In genomic region chr3:146405213-146406006, GRCm38 (mm10) we compare ENCODE assay signal across 8 mouse cellular contexts. TPM values are rescaled to one million over a fixed set of nuclear protein-coding genes. Genes with fewer than 3 reads are reported as not detected.
DNase-seq lines count a peak whose midpoint lies in the region; ATAC-seq and TF ChIP-seq lines count a peak whose summit lies in the region.

No protein-coding gene starts in this region.

- no peak for TF ChIP-seq RAD21 in MEL (IDR thresholded peaks at IDR 0.05; ENCODE audit: low read depth, low read length)

- H3K27me3 ChIP-seq in heart, embryonic 12.5 days (replicated peaks) = no peaks in the 10 kb centered on the region
- H3K27me3 ChIP-seq in MEL (ENCODE audit: control insufficient read depth in 1 of 2, insufficient read depth in 2 of 2, low read length in 2 of 2) = peaks cover 0 to under 1% of the 10 kb centered on the region in 2 experiments; a peak in 1 of 4 replicates
- H3K27me3 ChIP-seq in forebrain, embryonic 14.5 days (replicated peaks; ENCODE audit: control insufficient read depth, insufficient read depth, low read length) = no peaks in the 10 kb centered on the region
- no peaks in the 10 kb centered on the region for H3K27me3 ChIP-seq in liver, embryonic 14.5 days (ENCODE audit: control insufficient read depth, insufficient read depth, low read length)

- H3K4me2 ChIP-seq in heart, embryonic 12.5 days = peak overlapping the region; percentile 77
- H3K4me2 ChIP-seq in forebrain, embryonic 14.5 days (ENCODE audit: low read length) = peak overlapping the region; percentile 89
- H3K4me2 ChIP-seq in liver, embryonic 14.5 days (ENCODE audit: low read depth) = peak overlapping the region; percentile 89

- H3K4me3 ChIP-seq in heart, embryonic 12.5 days = peak overlapping the region; percentile 88
- peak overlapping the region; percentile 89 to 95 for H3K4me3 ChIP-seq in MEL (ENCODE audit: control insufficient read depth in 1 of 2, insufficient read depth in 1 of 2, low read depth in 2 of 2, low read length in 2 of 2)
- peak overlapping the region; percentile 97 for H3K4me3 ChIP-seq in forebrain, embryonic 14.5 days (ENCODE audit: low read depth, low read length)
- H3K4me3 ChIP-seq in liver, embryonic 14.5 days (ENCODE audit: insufficient read depth in 1 of 2, low read depth in 2 of 2, low read length in 2 of 2) = peak overlapping the region; percentile 98 to 99

- H3K79me2 ChIP-seq in MEL (ENCODE audit: control insufficient read depth, insufficient read depth, low read length, poor library complexity) = peaks cover 54% of the 10 kb centered on the region

- H3K9me3 ChIP-seq in heart, embryonic 12.5 days (replicated peaks) = 0 out of 2 replicates have a peak, but pooled peaks cover 2% of the 10 kb centered on the region
- no peaks in the 10 kb centered on the region for H3K9me3 ChIP-seq in MEL (replicated peaks; ENCODE audit: insufficient read depth, low read length)
- H3K9me3 ChIP-seq in forebrain, embryonic 14.5 days (replicated peaks; ENCODE audit: control insufficient read depth, low read length) = peaks cover 5% of the 10 kb centered on the region; the same call in 1 of the 2 replicates
- no peaks in the 10 kb centered on the region for H3K9me3 ChIP-seq in liver, embryonic 14.5 days (ENCODE audit: control insufficient read depth, low read length)

- TF ChIP-seq EP300 in MEL (IDR thresholded peaks at IDR 0.05; ENCODE audit: low read depth in 1 of 2, low read length in 2 of 2) = peak; percentile 51 to 81; a peak in 3 of 4 replicates
- peak; percentile 89 for TF ChIP-seq EP300 in liver, embryonic 14.5 days (IDR thresholded peaks at IDR 0.05; ENCODE audit: low read depth)

- peak overlapping the region; percentile 92 for H3K9ac ChIP-seq in heart, embryonic 12.5 days
- peak overlapping the region; percentile 87 for H3K9ac ChIP-seq in MEL (ENCODE audit: control insufficient read depth, low read depth, low read length, poor library complexity, severe bottlenecking)
- peak overlapping the region; percentile 92 for H3K9ac ChIP-seq in forebrain, embryonic 14.5 days (ENCODE audit: low read length)
- H3K9ac ChIP-seq in liver, embryonic 14.5 days (replicated peaks) = peak overlapping the region; percentile 100

- TF ChIP-seq POLR2A in MEL (IDR thresholded peaks at IDR 0.05; ENCODE audit: control insufficient read depth in 1 of 2, insufficient read depth in 1 of 2, low read depth in 1 of 2, low read length in 2 of 2, poor library complexity in 1 of 2) = peak in 1 of 2 experiments; percentile 55; a peak in 1 of 4 replicates

- no peak for DNase-seq in heart, postnatal 4 days
- peak; percentile 83 for DNase-seq in MEL (ENCODE audit: low read depth, low spot score)
- no peak for DNase-seq in forebrain, embryonic 14.5 days (ENCODE audit: low spot score)
- DNase-seq in liver, embryonic 14.5 days (ENCODE audit: low read depth in 3 of 3, low spot score in 3 of 3) = peak; percentile 79 to 86 (median 85)
- no peak for DNase-seq in ovary, postnatal 14 days (ENCODE audit: low spot score)
- DNase-seq in yolk sac, embryonic 10.5 days (ENCODE audit: low spot score) = no peak

- H3K27ac ChIP-seq in heart, embryonic 12.5 days (ENCODE audit: poor library complexity, severe bottlenecking) = peak overlapping the region; percentile 73; the same call in 1 of the 2 replicates
- H3K27ac ChIP-seq in MEL (ENCODE audit: control insufficient read depth, low read depth, low read length) = peak overlapping the region; percentile 91
- peak overlapping the region; percentile 76; the same call in 1 of the 2 replicates for H3K27ac ChIP-seq in forebrain, embryonic 14.5 days (ENCODE audit: low read depth, low read length)
- peak overlapping the region; percentile 99 for H3K27ac ChIP-seq in liver, embryonic 14.5 days

- no peak for TF ChIP-seq CTCF in MEL (IDR thresholded peaks at IDR 0.05 in 2 of 3, conservative IDR thresholded peaks at IDR 0.05 in 1 of 3; ENCODE audit: control insufficient read depth in 1 of 3, insufficient read depth in 1 of 3, low read depth in 2 of 3, low read length in 3 of 3, poor library complexity in 1 of 3, severe bottlenecking in 1 of 3)
- TF ChIP-seq CTCF in liver, embryonic 14.5 days (IDR thresholded peaks at IDR 0.05; ENCODE audit: low read depth) = no peak

- peaks cover 28% of the 10 kb centered on the region for H3K4me1 ChIP-seq in heart, embryonic 12.5 days (replicated peaks)
- peaks cover 3 to 19% of the 10 kb centered on the region in 2 experiments for H3K4me1 ChIP-seq in MEL (ENCODE audit: control insufficient read depth in 1 of 2, insufficient read depth in 2 of 2, low read length in 2 of 2)
- peaks cover 25% of the 10 kb centered on the region for H3K4me1 ChIP-seq in forebrain, embryonic 14.5 days (ENCODE audit: control insufficient read depth, insufficient read depth, low read length)
- H3K4me1 ChIP-seq in liver, embryonic 14.5 days (replicated peaks; ENCODE audit: control insufficient read depth in 2 of 2, insufficient read depth in 2 of 2, low read length in 1 of 2) = peaks cover 43 to 46% of the 10 kb centered on the region in 2 experiments

- no peak; the same call in 1 of the 2 replicates for ATAC-seq in heart, embryonic 12.5 days (ENCODE audit: insufficient number of reproducible peaks, low FRiP score)
- ATAC-seq in forebrain, embryonic 14.5 days = no peak
- ATAC-seq in liver, embryonic 14.5 days (ENCODE audit: insufficient read depth) = peak; percentile 76
- ATAC-seq in activated CD4-positive, CD25-positive, alpha-beta regulatory T cell, adult 4 months = no peak

- 25% methylated on average over 18 of the region's 18 CpGs for WGBS in heart, embryonic 12.5 days
- WGBS in forebrain, embryonic 14.5 days = 7% methylated on average over 18 of the region's 18 CpGs
- 11% methylated on average over 18 of the region's 18 CpGs for WGBS in liver, embryonic 14.5 days (ENCODE audit: insufficient replicate concordance)

- H3K36me3 ChIP-seq in heart, embryonic 12.5 days = no peaks in the 10 kb centered on the region
- H3K36me3 ChIP-seq in MEL (ENCODE audit: control insufficient read depth in 1 of 2, insufficient read depth in 2 of 2, low read length in 2 of 2) = peaks cover 1 to 18% of the 10 kb centered on the region in 2 experiments
- H3K36me3 ChIP-seq in forebrain, embryonic 14.5 days (ENCODE audit: control insufficient read depth, insufficient read depth, low read length) = no peaks in the 10 kb centered on the region
- peaks cover 35% of the 10 kb centered on the region for H3K36me3 ChIP-seq in liver, embryonic 14.5 days (replicated peaks; ENCODE audit: control insufficient read depth, insufficient read depth, low read depth)

TF ChIP-seq in MEL, 35 proteins besides CTCF, POLR2A, EP300 and RAD21 (continues in another document):
- TF ChIP-seq NRF1 (IDR thresholded peaks at IDR 0.05; ENCODE audit: insufficient read depth, low read depth, low read length, poor library complexity, severe bottlenecking) = no peak
- TF ChIP-seq MEF2A (IDR thresholded peaks at IDR 0.05; ENCODE audit: extremely low read depth, insufficient replicate concordance, low read depth, low read length, poor library complexity, severe bottlenecking) = no peak
- no peak for TF ChIP-seq GABPA (IDR thresholded peaks at IDR 0.05; ENCODE audit: low read depth, low read length)
- peak; percentile 69 for TF ChIP-seq GATA1 (IDR thresholded peaks at IDR 0.05; ENCODE audit: low read depth, low read length)
- TF ChIP-seq ZKSCAN1 (IDR thresholded peaks at IDR 0.05; ENCODE audit: low read depth, low read length) = no peak
- peak; percentile 63 for TF ChIP-seq ETS1 (IDR thresholded peaks at IDR 0.05; ENCODE audit: low read depth, low read length)
- peak; percentile 5; the same call in 1 of the 2 replicates for TF ChIP-seq HCFC1 (IDR thresholded peaks at IDR 0.05; ENCODE audit: low read depth, low read length)
- no peak for TF ChIP-seq USF1 (IDR thresholded peaks at IDR 0.05; ENCODE audit: low read depth, low read length)
- TF ChIP-seq UBTF (IDR thresholded peaks at IDR 0.05; ENCODE audit: borderline replicate concordance, insufficient read depth, low read depth, low read length) = no peak
- TF ChIP-seq CHD1 (IDR thresholded peaks at IDR 0.05; ENCODE audit: low read depth, low read length) = peak; percentile 80
- TF ChIP-seq TAL1 (IDR thresholded peaks at IDR 0.05; ENCODE audit: low read length) = peak; percentile 90
- no peak for TF ChIP-seq ELF1 (IDR thresholded peaks at IDR 0.05; ENCODE audit: low read depth, low read length)
- no peak for TF ChIP-seq ZC3H11A (IDR thresholded peaks at IDR 0.05; ENCODE audit: low read depth, low read length)
- no peak for TF ChIP-seq MAZ (IDR thresholded peaks at IDR 0.05; ENCODE audit: low read depth, low read length)
- no peak for TF ChIP-seq SMC3 (IDR thresholded peaks at IDR 0.05; ENCODE audit: low read depth, low read length)
- no peak for TF ChIP-seq KAT2A (conservative IDR thresholded peaks at IDR 0.05; ENCODE audit: low read depth, low read length)
- no peak for TF ChIP-seq POLR2AphosphoS2 (IDR thresholded peaks at IDR 0.05; ENCODE audit: low read length)

RNA-seq across cellular contexts. Expression of gene Ssx2ip, which starts 1.0 kb away (rescaled TPM):
- polyA plus RNA-seq in heart, embryonic 12.5 days (2016; fragmentation: Nextera tagmentation; extraction: Ambion mirVana) = 24.4 and 26.0 TPM in 2 replicates
- total RNA-seq in heart, postnatal 4 days (2021) = 10 to 100 TPM; 18.6 to 21.0 TPM
- 52.1 and 54.8 TPM in 2 replicates for total RNA-seq in MEL (2012; rRNA removed)
- 100 to 1,000 TPM in 1 of 2 experiments, 10 to 100 TPM in 1; 70.0 to 270 TPM for polyA plus RNA-seq in MEL (2012; ENCODE audit: insufficient read depth in 1 of 2, insufficient read length in 2 of 2, low read depth in 1 of 2, low replicate concordance in 2 of 2, missing spikeins in 1 of 2)
- 20.8 and 22.9 TPM in 2 replicates for polyA plus RNA-seq in forebrain, embryonic 14.5 days (2014; fragmentation: Nextera tagmentation; extraction: Ambion mirVana)
- polyA plus RNA-seq in liver, embryonic 14.5 days (2012; rRNA removed) = 22.7 and 34.9 TPM in 2 replicates
- 96.2 and 118 TPM in 2 replicates for polyA plus RNA-seq in liver, embryonic 14.5 days (2014; fragmentation: Nextera tagmentation; extraction: Ambion mirVana)
- polyA plus RNA-seq in activated CD4-positive, CD25-positive, alpha-beta regulatory T cell, adult 4 months (2017; shearing (Covaris generic)) = 1 to 10 TPM in 1 of 2 experiments, under 1 TPM in 1; 0.56 to 1.5 TPM

RNA-seq across cellular contexts. Expression of gene Ctbs, which starts 44.2 kb away (rescaled TPM):
- polyA plus RNA-seq in heart, embryonic 12.5 days (2016; fragmentation: Nextera tagmentation; extraction: Ambion mirVana) = 11.3 and 11.8 TPM in 2 replicates
- total RNA-seq in heart, postnatal 4 days (2021) = 1 to 10 TPM; 5.5 to 5.7 TPM
- 3.2 and 3.7 TPM in 2 replicates for total RNA-seq in MEL (2012; rRNA removed)
- polyA plus RNA-seq in MEL (2012; ENCODE audit: insufficient read depth in 1 of 2, insufficient read length in 2 of 2, low read depth in 1 of 2, low replicate concordance in 2 of 2, missing spikeins in 1 of 2) = 1 to 10 TPM in 1 of 2 experiments, not detected in 1; 5.1 TPM
- polyA plus RNA-seq in forebrain, embryonic 14.5 days (2014; fragmentation: Nextera tagmentation; extraction: Ambion mirVana) = 4.0 and 5.0 TPM in 2 replicates
- polyA plus RNA-seq in liver, embryonic 14.5 days (2012; rRNA removed) = 1.3 and 1.7 TPM in 2 replicates
- 5.2 and 5.4 TPM in 2 replicates for polyA plus RNA-seq in liver, embryonic 14.5 days (2014; fragmentation: Nextera tagmentation; extraction: Ambion mirVana)
- 10 to 100 TPM in 1 of 2 experiments, 1 to 10 TPM in 1; 6.3 to 10.3 TPM for polyA plus RNA-seq in activated CD4-positive, CD25-positive, alpha-beta regulatory T cell, adult 4 months (2017; shearing (Covaris generic))

Comparison
In these comparisons a context has a peak if more than half of its experiments do, and no peak if none do; other contexts are left out.
1. DNase-seq: peak in MEL (single experiment) and liver, embryonic 14.5 days (3 of 3); none in heart, postnatal 4 days (single experiment), forebrain, embryonic 14.5 days (single experiment), ovary, postnatal 14 days (single experiment) and yolk sac, embryonic 10.5 days (single experiment).
2. Peak in every context shown above with its lines, with median percentiles within 50 percentile points of each other: H3K27ac ChIP-seq, H3K4me2 ChIP-seq, H3K4me3 ChIP-seq and H3K9ac ChIP-seq.